Mouse (Mus musculus) neural tube, embryonic 12.5 days (tissue): ENCODE results near the gene 1810009A15Rik. TPM values are rescaled to one million over a fixed set of nuclear protein-coding genes. Genes with fewer than 3 reads are reported as not detected.

ENCODE experiments used
- ATAC-seq: fragments of 200-750 bp; cut with Nextera tagmentation; 2 replicates; pipeline ENCODE4 v1.8.0; 2017; ENCODE audit warnings: low read depth, mild to moderate bottlenecking, moderate TSS enrichment, moderate library complexity; ENCODE audit not compliant: low FRiP score
- H3K27ac ChIP-seq: fragments of 300-500 bp; sonication (generic); 2 replicates; pipeline ENCODE4 v1.5.1; 2016
- H3K27me3 ChIP-seq: fragments of 300-500 bp; sonication (generic); replicated peaks from 2 replicates; pipeline ENCODE4 v1.6.1; 2016; ENCODE audit warnings: mild to moderate bottlenecking
- H3K36me3 ChIP-seq: fragments of 300-500 bp; sonication (generic); 2 replicates; pipeline ENCODE4 v1.6.1; 2016; ENCODE audit warnings: mild to moderate bottlenecking
- H3K4me1 ChIP-seq: fragments of 300-500 bp; sonication (generic); 2 replicates; pipeline ENCODE4 v1.6.1; 2016
- H3K4me2 ChIP-seq: fragments of 300-500 bp; sonication (generic); replicated peaks from 2 replicates; pipeline ENCODE4 v1.6.1; 2016; ENCODE audit warnings: mild to moderate bottlenecking
- H3K4me3 ChIP-seq: fragments of 300-500 bp; sonication (generic); 2 replicates; pipeline ENCODE4 v1.5.1; 2016
- H3K9ac ChIP-seq: fragments of 300-500 bp; sonication (generic); 2 replicates; pipeline ENCODE4 v1.6.1; 2016; ENCODE audit warnings: mild to moderate bottlenecking
- H3K9me3 ChIP-seq: fragments of 300-500 bp; sonication (generic); 2 replicates; pipeline ENCODE4 v1.6.1; 2016; ENCODE audit warnings: mild to moderate bottlenecking
- WGBS: fragments of 180-500 bp; shearing (Covaris S2); methylation state at CpG from one replicate; pipeline ENCODE4 v1.1.7; 2016; 5-methylcytosine and 5-hydroxymethylcytosine counted together
- polyA plus RNA-seq: library from polyadenylated mRNA; unstranded; fragments of >200 nt; fragmentation: Nextera tagmentation; extraction: Ambion mirVana; gene quantifications from 2 replicates; pipeline ENCODE4 v1.2.1, GENCODE M21; 2016

The 1810009A15Rik gene
- polyA plus RNA-seq, 1 experiment from 2014 or later, result 82.0 TPM

DNA sequence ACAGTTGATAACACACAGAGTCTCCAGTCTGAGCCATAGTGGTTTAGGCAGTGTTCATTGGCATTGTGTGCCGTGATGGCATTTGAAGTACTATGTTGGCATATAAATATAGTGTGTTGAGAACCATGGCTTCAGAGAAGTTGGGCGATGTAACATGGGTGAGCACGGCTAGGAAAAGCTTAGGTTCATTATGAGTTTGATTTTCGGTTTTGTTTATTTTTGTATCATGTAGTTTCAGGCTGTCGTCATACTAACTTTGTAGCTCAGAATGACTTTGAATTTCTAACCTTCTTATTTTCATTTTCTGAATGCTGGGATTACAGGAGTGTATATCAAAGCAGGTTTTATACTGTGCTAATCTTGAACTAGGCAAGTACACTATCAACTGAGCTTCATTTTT is 14.8 kb downstream of the 1810009A15Rik start:
- Histone ChIP-seq H3K9me3 (no peaks in the 10 kb centered on the region), H3K27ac (no peak overlapping the region), H3K4me1 (peaks cover 7% of the 10 kb centered on the region), H3K4me2 (no peak overlapping the region), H3K9ac (no peak overlapping the region), H3K4me3 (no peak overlapping the region), H3K27me3 (no peaks in the 10 kb centered on the region), H3K36me3 (peaks cover 61% of the 10 kb centered on the region)
- WGBS, result 96% methylated on average over 5 of the region's 5 CpGs
- no peak for ATAC-seq

DNA sequence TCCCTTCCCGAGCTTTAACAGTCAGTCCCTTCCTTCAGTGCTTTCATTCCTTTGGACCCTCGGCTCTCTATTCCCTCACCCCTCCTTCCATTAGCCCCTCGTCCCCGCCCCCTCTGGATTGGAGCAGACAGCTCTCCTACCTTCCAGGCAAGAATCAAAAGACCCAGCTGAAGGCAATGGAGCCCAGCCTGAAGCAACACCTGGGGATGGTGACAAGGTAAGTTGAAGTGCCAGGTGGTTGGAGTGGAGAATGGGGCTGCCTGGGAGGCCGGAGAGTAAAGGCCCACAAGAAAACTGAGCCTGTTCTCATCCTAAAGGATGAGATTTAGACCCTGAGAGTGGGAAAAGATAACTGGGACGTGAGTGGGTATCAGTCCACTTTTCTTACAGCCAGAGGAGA is 19.9 kb downstream of the 1810009A15Rik start:
- Histone ChIP-seq H3K36me3 (peaks cover 97% of the 10 kb centered on the region), H3K4me1 (no peaks in the 10 kb centered on the region), H3K9me3 (no peaks in the 10 kb centered on the region), H3K27me3 (no peaks in the 10 kb centered on the region), H3K4me3 (no peak overlapping the region), H3K4me2 (no peak overlapping the region), H3K27ac (no peak overlapping the region), H3K9ac (no peak overlapping the region)
- 92% methylated on average over 6 of the region's 6 CpGs for WGBS
- no peak for ATAC-seq

DNA sequence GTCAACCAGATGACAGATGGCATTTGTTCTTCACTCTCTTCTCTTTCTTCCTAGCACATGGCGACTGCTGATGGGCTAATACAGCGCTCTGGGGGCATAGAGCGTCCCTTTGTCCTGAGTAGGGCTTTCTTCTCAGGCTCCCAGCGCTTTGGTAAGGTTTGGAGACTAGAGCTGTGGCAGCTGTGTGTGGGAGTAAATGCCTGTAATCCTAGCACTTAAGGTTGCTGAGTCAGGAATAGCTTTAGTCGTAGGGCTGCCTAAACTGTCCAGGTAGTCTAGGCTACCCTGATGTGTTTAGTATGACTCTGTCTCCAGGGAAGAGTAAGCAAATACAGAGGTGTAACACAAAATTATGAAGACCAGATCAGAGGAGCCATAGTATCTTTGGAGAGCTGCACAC is 23.2 kb downstream of the 1810009A15Rik start:
- Histone ChIP-seq H3K36me3 (peaks cover 100% of the 10 kb centered on the region), H3K4me3 (no peak overlapping the region), H3K27me3 (no peaks in the 10 kb centered on the region), H3K27ac (no peak overlapping the region), H3K4me1 (no peaks in the 10 kb centered on the region), H3K9me3 (no peaks in the 10 kb centered on the region), H3K9ac (no peak overlapping the region), H3K4me2 (no peak overlapping the region)
- no peak for ATAC-seq
- 96% methylated on average over 5 of the region's 5 CpGs for WGBS

DNA sequence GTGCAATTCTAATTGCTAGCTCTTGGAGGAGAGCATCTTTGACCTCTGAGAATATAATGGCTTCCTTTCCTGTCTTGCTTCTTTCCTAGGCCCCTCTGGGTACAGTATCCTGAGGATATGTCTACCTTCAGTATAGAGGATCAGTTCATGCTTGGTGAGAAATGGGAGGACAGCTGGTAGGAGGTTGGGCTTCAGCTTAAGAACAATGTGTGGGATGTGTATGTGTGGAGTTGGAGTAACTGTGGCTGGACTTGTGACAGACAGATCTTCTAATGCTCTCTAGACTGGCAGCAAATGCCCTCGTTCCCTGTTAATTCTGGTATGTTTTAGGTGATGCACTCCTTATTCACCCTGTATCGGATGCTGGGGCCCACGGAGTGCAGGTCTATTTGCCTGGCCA is 25.6 kb downstream of the 1810009A15Rik start:
- Histone ChIP-seq H3K4me3 (no peak overlapping the region), H3K9me3 (no peaks in the 10 kb centered on the region), H3K27ac (no peak overlapping the region), H3K36me3 (peaks cover 79% of the 10 kb centered on the region), H3K4me1 (no peaks in the 10 kb centered on the region), H3K9ac (no peak overlapping the region), H3K27me3 (no peaks in the 10 kb centered on the region), H3K4me2 (no peak overlapping the region)
- 94% methylated on average over 3 of the region's 3 CpGs for WGBS
- no peak for ATAC-seq

DNA sequence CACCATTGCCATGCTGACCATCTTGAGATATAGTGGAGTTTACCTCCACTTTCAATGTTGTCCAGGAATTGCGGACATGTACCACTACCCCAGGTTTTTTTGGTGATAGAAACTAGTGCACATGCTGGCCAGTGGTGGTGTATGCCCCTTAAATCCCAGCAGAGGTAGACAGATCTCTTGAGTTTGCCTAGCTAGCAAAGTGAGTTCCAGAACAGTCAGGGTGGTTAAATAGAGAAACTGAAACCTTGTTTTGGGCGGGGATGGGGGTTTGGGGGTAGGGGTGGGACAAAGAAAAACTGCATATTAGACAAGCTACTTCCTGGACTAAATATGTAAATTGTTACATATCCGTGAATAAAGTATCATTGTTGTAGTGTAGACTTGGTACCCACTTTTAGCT is 30.3 kb downstream of the 1810009A15Rik start:
- Histone ChIP-seq H3K4me1 (peaks cover 13% of the 10 kb centered on the region), H3K9me3 (no peaks in the 10 kb centered on the region), H3K27ac (no peak overlapping the region), H3K27me3 (no peaks in the 10 kb centered on the region), H3K36me3 (peaks cover 34% of the 10 kb centered on the region), H3K4me2 (no peak overlapping the region), H3K9ac (no peak overlapping the region), H3K4me3 (no peak overlapping the region)
- WGBS, result 95% methylated on average over 3 of the region's 3 CpGs
- ATAC-seq, result no peak

DNA sequence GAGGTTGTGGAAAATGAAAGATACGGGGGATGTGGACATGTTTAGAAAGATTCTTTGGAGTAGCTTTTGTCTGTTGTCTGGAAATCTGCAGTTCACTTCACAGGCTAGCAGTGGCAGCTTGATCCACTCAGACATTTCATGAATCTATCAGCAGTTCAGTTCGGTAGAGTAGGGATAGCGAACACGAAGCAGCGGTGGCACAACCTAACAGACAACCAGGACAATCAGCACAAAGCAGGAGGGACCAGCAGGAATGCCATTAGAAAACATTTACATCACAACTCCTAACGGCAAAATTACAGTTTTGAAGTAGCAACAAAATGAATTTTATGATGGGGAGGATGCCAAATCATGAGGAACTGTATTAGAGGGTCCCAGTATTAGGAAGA is 31.0 kb downstream of the 1810009A15Rik start:
- Histone ChIP-seq H3K4me3 (peak overlapping the region; percentile 83), H3K9ac (no peak overlapping the region; the same call in 1 of the 2 replicates), H3K27ac (0 out of 2 replicates have a peak overlapping the region, but pooled peaks have one; percentile 75), H3K4me2 (peak overlapping the region; percentile 71), H3K4me1 (peaks cover 13% of the 10 kb centered on the region), H3K36me3 (peaks cover 28% of the 10 kb centered on the region), H3K27me3 (no peaks in the 10 kb centered on the region), H3K9me3 (no peaks in the 10 kb centered on the region)
- WGBS, result 54% methylated on average over 6 of the region's 6 CpGs
- no peak for ATAC-seq

DNA sequence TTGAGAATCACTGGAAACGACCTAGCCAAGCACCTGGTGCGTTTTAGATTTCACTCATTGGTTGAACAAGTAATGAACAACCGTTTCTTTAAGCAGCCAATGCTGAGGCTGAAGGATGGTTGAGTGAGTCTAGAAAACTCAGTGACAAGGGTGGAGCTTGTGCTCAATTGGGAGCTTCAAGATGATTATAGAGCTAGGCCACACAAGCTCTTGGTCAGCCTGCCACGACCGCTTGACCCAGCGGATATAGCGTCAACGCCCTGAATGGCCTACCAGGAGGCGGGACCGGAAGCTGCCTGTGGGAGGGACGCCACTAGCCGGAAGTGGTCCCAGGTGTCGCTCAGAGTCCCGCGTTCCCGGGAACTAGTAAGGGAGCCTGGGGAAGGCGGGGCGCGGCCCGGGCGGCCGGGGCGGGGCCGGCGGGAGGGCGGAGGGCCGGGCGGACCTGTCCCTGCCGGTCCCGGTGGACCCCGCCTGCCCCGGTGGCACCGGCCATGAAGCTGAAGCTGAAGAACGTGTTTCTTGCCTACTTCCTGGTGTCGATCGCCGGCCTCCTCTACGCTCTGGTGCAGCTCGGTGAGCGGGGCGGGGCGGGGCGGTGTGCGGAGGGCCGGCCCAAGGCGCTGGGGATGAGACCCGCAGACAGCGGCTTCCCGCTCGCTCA is 31.6 kb downstream of the 1810009A15Rik start, which contains the start of gene B3gat3:
Gene B3gat3 (plus strand): TSS at position 302 of the 664 bp plus-strand sequence.
- 2% methylated on average over 50 of the region's 50 CpGs for WGBS
- ATAC-seq, result peak; percentile 97
- H3K9me3 ChIP-seq, result no peaks in the 10 kb centered on the region
- H3K36me3 ChIP-seq, result peaks cover 22% of the 10 kb centered on the region
- H3K9ac ChIP-seq, result peak within 1 kb of the TSS; percentile 81
- H3K4me1 ChIP-seq, result peaks cover 13% of the 10 kb centered on the region
- peak within 1 kb of the TSS; percentile 75 for H3K27ac ChIP-seq
- H3K4me2 ChIP-seq, result peak within 1 kb of the TSS; percentile 71
- H3K27me3 ChIP-seq, result no peaks in the 10 kb centered on the region
- peak within 1 kb of the TSS; percentile 83 for H3K4me3 ChIP-seq

DNA sequence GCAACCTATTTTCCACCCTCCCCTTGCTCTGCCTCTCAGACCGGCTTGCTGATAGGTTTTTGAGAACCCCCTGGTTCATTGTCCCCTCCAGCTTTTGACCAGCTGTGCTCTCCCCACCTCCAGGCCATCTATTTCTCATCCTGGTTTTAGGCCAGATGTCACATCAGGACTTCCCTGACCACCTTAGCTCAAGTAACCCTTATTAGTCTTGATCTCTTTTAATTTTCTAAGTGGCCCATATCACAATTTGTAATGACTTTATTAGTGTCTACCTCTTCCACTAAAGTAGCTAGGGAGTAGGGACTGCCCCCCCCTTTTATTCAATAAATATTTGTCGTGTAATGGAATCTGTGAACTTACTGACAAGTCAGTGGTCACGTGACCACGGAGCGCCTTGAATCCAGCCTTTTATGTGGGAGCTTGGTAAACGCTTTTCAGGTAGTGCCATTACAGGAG is 32.2 kb downstream of the 1810009A15Rik start:
- Histone ChIP-seq H3K27ac (peak overlapping the region; percentile 75), H3K9me3 (no peaks in the 10 kb centered on the region), H3K27me3 (no peaks in the 10 kb centered on the region), H3K36me3 (peaks cover 21% of the 10 kb centered on the region), H3K9ac (peak overlapping the region; percentile 81), H3K4me1 (peaks cover 13% of the 10 kb centered on the region), H3K4me3 (peak overlapping the region; percentile 83), H3K4me2 (peak overlapping the region; percentile 71)
- WGBS, result 4% methylated on average over 6 of the region's 6 CpGs
- ATAC-seq, result no peak

DNA sequence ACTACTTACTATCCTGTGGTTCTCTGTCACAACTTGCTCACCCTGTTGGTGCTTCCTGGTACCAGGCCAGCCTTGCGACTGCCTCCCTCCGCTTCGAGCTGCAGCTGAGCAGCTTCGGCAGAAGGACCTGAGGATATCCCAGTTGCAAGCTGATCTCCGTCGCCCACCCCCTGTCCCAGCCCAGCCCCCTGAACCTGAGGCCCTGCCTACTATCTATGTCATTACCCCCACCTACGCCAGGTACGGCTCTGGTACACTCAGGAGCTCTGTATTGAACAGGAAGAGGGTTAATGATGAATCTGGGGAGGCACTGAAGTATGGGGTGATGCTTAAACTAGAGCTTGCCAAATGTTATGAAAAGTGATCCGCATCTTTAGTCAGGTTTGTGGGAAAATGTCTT is 33.1 kb downstream of the 1810009A15Rik start:
- Histone ChIP-seq H3K4me2 (peak overlapping the region; percentile 71), H3K9me3 (no peaks in the 10 kb centered on the region), H3K4me3 (0 out of 2 replicates have a peak overlapping the region, but pooled peaks have one; percentile 3), H3K9ac (0 out of 2 replicates have a peak overlapping the region, but pooled peaks have one; percentile 81), H3K27ac (no peak overlapping the region), H3K36me3 (peaks cover 21% of the 10 kb centered on the region), H3K27me3 (no peaks in the 10 kb centered on the region), H3K4me1 (peaks cover 13% of the 10 kb centered on the region)
- WGBS, result 86% methylated on average over 9 of the region's 9 CpGs
- ATAC-seq, result no peak

DNA sequence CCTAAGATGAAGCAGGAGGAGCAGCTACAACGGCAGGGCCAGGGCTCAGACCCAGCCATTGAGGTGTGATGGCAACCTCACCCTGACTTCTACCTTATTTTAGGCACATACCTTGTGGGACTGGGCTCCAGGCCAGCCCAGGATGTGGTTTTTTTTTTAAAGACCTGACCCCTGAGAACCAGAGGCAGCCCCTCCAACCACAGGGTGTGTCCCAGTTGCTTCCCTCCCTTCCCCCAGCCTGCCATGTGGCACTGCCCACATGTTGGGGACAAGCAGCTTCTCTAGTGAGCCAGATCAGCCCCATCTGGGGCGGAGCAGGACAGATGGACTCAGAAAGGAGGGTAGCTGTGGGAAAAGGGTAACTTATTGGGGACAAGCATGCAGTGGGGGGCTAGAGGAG is 38.1 kb downstream of the 1810009A15Rik start:
- no peak overlapping the region for H3K4me3 ChIP-seq
- H3K4me2 ChIP-seq, result no peak overlapping the region
- no peak for ATAC-seq
- H3K36me3 ChIP-seq, result peaks cover 28% of the 10 kb centered on the region
- H3K4me1 ChIP-seq, result peaks cover 21% of the 10 kb centered on the region
- H3K27me3 ChIP-seq, result no peaks in the 10 kb centered on the region
- WGBS, result 84% methylated on average over 2 of the region's 2 CpGs
- no peaks in the 10 kb centered on the region for H3K9me3 ChIP-seq
- no peak overlapping the region for H3K9ac ChIP-seq
- H3K27ac ChIP-seq, result no peak overlapping the region

DNA sequence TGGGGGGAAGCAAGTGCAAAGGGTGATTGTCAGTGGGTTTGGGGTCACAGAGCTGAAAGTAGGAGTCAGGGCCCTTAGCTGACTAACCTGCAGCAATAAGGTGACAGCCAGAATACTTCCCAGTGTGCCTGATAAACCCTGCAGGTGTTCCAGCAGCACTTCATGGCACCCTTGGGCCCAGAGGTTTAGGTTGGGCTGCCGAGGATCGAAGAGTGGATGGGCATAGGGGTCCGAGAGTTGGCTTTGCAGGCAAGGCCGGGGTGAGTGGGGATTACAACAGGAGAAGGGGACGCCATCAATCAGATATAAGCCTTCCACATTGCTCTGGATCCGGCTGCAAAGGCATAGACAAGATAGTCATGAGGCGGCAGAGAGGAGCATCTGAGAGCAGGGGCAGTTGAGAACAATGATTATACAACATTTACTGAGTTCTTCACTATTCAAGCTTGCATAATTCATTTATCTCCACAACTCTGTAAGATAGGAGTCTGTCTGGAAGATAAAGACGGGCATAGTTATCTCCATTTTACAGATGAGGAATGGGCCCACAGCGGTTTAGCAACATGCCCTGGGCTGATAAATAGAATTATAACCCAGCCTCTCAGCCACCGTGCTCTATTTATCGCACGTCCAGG is 39.4 kb downstream of the 1810009A15Rik start:
- no peak for ATAC-seq
- H3K9ac ChIP-seq, result no peak overlapping the region
- H3K27ac ChIP-seq, result no peak overlapping the region
- no peak overlapping the region for H3K4me3 ChIP-seq
- H3K36me3 ChIP-seq, result peaks cover 26% of the 10 kb centered on the region
- H3K4me2 ChIP-seq, result no peak overlapping the region
- 91% methylated on average over 12 of the region's 12 CpGs for WGBS
- no peaks in the 10 kb centered on the region for H3K9me3 ChIP-seq
- H3K27me3 ChIP-seq, result no peaks in the 10 kb centered on the region
- peaks cover 20% of the 10 kb centered on the region for H3K4me1 ChIP-seq

DNA sequence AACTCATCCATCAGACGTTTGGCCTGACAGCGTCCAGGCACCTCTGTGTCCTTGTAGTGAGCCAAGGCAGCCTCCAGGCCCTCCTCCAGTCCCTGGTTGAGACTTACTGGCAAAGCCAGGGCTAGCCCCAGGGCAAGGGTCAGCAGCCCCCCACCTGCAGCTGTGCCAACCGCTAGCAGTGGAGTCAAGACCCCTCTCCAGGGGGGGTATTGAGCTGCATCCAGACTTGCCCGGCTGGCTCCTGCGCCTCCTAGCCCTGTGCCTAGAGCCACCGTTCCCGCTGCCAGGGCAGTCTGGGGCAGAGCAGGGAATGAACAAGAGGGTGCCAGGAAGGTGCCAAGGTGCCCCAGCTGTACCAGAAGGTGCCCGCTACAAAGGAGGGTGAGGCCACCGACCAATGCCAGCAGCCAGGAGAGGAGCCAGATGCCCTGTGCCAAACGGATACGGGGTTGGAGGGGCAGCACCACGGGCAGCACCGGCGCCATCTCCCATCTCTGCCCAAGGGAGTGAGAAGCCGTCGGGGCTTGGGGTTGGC is 40.1 kb downstream of the 1810009A15Rik start:
- Histone ChIP-seq H3K9me3 (no peaks in the 10 kb centered on the region), H3K9ac (0 out of 2 replicates have a peak overlapping the region, but pooled peaks have one; percentile 72), H3K4me2 (peak overlapping the region; percentile 84), H3K36me3 (peaks cover 31% of the 10 kb centered on the region), H3K27ac (no peak overlapping the region), H3K4me1 (peaks cover 20% of the 10 kb centered on the region), H3K4me3 (peak overlapping the region; percentile 59), H3K27me3 (no peaks in the 10 kb centered on the region)
- 22% methylated on average over 16 of the region's 16 CpGs for WGBS
- ATAC-seq, result peak; percentile 31; the same call in 1 of the 2 replicates
